Mouse (Mus musculus): ENCODE measurements around the gene Gid8. TPM values are rescaled to one million over a fixed set of nuclear protein-coding genes. Genes with fewer than 3 reads are reported as not detected.
"Not testable (repeated sequence)": the region's sequence is repeated elsewhere in the genome, so short reads cannot be mapped to it uniquely, and the experiment has no call there.

Gid8 gene
- total RNA-seq, 2 experiments from 2014 or later: 62.9 to 64.3 TPM

- intact Hi-C loops (cut with DNase I): loop anchor here (10.0 kb wide), 1 partner anchor 441 kb away; no protein-coding TSS in a partner anchor
- DNase-seq (ENCODE audit: low spot score): no peak
Observed at GRCm38 (mm10) chr2:180705975-180706374, 3.9 kb upstream of the Gid8 start.

DNA sequence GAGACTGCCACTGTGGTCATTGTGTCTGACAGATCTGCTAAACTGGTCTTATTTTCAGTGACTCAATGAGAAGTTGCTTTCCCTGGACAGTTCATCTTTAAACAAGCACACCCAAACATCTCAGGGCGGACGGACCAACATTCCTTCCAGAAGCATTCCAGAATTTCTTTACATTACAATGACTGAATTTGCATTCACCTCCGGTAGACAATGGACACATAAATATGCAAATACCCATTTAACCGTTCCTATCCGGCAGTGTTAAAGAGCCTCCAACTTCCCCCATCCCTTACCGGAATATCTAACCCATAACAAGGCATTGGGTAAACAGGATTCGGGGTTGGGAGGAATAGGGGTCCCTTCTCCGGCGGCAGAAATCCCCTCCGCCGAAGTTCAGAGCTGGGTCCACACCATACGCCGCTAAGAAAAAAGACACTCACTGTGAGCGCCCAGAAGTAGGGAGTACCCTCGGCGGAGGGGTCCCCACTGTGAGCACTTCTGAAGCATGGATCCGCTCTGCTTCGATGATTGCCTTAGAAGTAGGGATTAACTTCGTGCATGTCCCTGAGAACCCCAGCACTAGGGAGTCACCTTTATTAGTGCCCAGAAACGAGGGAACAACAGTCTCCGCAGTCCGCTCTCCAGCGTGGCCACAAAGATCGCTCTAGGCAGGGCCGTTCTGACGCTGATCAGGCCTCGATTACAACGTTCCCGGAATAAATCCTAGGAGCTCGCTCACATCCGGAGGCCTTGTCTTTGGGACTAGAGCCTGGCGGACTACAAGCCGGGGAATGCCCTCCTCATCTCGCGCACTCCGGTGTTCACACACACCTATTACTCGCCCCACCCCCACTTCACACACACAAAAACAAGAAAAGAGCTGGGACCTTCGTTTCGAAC is 644 bp upstream of the Gid8 start:
- no peak for DNase-seq (ENCODE audit: low spot score)
- intact Hi-C loops (cut with DNase I): loop anchor here (10.0 kb wide), 1 partner anchor 444 kb away; no protein-coding TSS in a partner anchor

DNA sequence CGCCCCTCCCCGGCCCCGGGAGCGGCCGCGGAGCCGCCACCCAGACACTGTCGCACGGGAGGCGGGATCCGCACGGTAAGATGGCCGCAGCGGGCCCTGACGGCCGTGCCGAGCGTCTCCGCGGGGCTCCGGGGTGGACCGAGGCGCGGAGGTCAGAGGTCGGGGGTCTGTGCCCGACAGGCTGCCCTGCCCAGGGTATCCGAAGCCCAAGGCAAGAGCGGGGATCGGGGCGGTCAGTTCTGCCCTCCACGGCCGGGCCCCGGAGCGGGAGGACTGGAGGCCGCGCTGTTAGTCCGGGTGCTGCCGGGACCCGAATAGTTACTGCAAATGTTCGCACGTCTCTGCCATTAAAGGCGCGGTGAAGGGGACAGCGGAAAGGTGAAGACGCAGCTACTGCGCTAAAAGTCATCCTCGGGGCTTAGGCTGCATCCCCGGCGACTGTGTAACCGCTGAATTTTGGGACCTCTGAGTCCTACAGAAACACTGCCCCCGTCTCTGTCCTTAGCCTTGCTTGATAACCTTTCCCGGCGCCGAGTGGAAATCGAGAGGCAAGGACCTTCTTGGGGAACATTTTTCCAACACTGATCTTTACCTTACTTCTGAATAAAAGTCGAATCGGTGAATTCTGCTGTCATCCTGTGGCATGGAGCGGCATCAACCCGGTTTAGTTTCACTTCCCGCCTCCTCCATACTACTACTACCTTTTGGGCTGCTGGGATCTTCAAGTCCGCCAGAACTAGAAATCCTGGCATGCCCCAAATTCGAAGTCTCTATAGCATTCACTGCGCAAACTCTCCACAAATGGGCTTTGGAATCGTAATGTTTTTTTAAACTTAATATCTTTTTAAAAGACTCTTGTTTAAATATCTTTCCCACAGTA is 599 bp downstream of the Gid8 start:
- no peak for DNase-seq (ENCODE audit: low spot score)
- intact Hi-C loops (cut with DNase I): loop anchor here (5.0 to 10.0 kb wide), 2 partner anchors 33 to 1124 kb away; partner anchors contain the start of gene Pcmtd2

DNA sequence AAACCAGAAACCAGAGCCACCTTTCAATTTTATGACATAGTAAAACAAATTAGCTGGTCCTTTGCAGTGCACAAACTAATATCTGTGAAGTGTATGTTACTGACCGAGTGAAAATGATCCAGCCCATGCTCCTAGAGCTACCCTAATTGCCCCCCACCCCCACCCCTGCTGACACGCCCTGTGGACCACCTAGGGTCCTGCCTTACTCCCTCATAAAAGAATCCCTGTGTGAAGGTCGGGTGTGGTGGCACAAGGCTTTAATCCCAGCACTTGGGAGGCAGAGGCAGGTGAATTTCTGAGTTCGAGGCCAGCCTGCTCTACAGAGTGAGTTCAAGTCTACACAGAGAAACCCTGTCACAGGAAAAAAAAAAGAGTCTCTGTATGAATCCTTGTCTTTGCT is 1.6 kb downstream of the Gid8 start:
- DNase-seq (ENCODE audit: low spot score): no peak
- intact Hi-C loops (cut with DNase I): loop anchor here (5.0 to 10.0 kb wide), 2 partner anchors 34 to 1123 kb away; partner anchors contain the start of gene Pcmtd2

GRCm38 (mm10) chr2:180712037-180712689 is 2.2 kb downstream of the Gid8 start:
- intact Hi-C loops (cut with DNase I): loop anchor here (5.0 to 10.0 kb wide), 2 partner anchors 35 to 1123 kb away; partner anchors contain the start of gene Pcmtd2
- DNase-seq (ENCODE audit: low spot score): no peak

GRCm38 (mm10) chr2:180722748-180723147 is 12.8 kb downstream of the Gid8 start:
- intact Hi-C loops (cut with DNase I); DNase-seq (ENCODE audit: low spot score): not testable (repeated sequence)

GRCm38 (mm10) chr2:180723865-180724264 is 13.9 kb downstream of the Gid8 start:
- no peak for DNase-seq (ENCODE audit: low spot score)

DNA sequence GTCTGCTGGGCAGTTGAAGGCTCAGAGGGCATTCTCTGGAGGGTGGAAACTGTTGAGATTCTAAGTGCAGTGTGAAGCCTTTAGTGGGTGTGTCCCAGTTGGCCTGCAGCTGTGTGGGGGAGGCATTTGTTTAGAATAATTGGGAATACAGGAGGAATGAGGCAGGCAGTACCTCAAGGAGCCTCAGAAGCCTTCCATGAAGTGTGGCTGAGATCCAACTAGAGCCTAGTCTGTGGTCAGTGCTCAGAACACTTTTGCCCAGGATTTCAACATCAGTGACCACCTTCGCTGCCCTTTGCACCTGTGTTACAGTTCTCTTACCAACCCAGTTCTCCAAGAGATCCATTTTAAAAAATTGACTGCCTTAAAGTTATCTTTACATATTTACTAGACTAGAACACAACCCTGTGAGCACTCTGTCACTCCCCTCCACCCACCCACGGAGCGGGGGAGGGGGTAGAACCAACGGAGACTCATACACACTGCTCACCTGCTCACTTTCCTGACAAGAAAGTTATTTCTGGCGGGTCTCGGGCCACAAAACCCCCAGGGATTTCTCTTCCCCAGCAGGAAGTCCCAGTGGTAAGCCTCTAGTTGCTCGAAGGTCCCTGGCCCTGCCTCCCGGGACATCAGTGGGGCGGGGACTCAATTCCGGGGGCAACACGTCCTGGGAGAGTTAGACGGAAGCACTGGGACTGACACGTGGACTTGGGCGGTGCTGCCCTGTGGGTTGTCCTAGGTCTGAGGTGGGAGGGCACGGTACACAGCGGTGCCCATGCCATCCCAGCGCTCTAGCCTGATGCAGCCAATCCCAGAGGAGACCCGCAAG is 14.9 kb downstream of the Gid8 start, which contains the start of gene Slc17a9:
TSS of gene Slc17a9 (plus strand) at position 679 of the 829 bp plus-strand sequence.
- intact Hi-C loops (cut with DNase I): no loop called here
- DNase-seq (ENCODE audit: low spot score): peak; percentile 49

More at GRCm38 (mm10) chr2:180723865-180724264, 13.9 kb downstream of the Gid8 start:
- intact Hi-C loops (cut with DNase I): no loop called here

GRCm38 (mm10) chr2:180725414-180725778 is 15.5 kb downstream of the Gid8 start:
- no peak for DNase-seq (ENCODE audit: low spot score)
- intact Hi-C loops (cut with DNase I): no loop called here

DNA sequence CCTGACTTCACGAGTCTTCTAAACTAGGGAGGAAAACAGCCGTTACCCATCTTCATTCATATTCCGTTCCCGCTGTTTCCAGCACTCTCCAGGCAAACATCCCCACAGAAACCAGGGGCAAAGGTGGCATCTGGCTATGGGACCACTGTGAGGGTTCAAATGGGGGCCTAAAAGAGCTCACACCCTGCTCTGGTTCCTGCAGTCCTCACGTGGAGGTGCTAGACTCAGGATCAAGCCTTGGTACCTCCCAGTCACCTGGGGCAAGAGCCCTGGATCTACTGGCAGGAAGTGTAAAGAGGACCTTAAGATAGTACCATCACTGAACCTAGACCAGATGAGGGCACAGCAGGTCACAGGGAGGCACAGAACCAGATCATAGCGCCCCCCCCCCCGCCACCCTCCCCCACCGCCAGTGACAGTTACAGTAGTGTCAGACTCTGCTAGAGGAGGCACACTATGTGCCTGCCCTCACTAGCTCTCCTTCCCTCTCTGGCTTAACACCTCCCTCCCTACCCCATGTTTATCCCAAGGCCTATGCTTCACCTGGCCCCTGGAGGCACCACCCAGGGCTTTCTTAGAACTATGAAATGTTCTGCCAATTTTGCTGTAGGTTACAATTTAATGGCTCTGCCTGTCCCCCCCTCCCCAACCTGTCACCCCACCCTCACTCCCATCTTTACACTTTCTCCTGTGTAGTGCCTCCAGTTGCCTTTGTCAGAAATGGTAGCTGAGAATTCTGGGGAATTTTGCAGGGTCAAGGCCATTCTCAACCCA is 16.1 kb downstream of the Gid8 start:
- intact Hi-C loops (cut with DNase I): no loop called here
- no peak for DNase-seq (ENCODE audit: low spot score)

DNA sequence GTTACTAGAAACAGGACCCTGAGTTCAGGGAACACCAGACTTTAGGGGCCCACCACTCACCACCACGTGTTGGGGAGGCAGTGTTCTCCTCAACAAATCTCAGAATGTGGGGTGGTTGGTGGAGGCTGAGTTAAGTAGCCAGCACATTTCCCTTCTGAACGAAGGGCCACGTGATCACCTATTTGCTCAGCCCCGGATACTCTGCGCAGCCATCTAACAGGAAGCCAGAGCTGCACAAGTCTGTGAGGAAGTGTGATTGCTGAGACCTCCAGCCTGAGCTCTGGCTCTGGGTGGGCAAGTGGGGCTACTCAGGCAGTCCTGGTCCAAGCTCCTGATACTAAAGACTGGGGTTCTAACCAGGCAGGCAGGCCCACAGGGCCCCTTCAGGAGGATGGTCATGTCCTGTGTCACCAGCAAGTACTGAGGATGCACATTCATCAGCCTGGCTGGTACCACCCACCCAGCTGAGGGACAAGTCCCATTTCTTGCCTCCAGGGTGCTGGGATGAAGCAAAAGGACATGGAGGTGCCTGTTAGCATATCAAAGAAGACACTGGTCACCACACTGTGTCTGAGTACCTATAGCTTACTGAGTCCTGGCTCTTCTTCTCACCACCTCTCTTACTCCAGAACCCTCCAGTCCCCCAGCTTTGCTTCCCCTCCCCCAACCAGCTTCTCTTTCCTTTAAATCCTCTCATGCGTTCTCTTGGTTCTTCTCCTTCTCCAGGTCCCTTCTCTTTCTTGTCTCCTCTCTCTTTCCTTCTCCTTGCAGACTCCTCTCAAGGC is 16.9 kb downstream of the Gid8 start:
- no peak for DNase-seq (ENCODE audit: low spot score)
- intact Hi-C loops (cut with DNase I): no loop called here

- intact Hi-C loops (cut with DNase I): no loop called here
- no peak for DNase-seq (ENCODE audit: low spot score)
Observed at GRCm38 (mm10) chr2:180727613-180728021, 17.7 kb downstream of the Gid8 start.

GRCm38 (mm10) chr2:180731036-180731435 is 21.1 kb downstream of the Gid8 start:
- intact Hi-C loops (cut with DNase I): no loop called here
- DNase-seq (ENCODE audit: low spot score): no peak

GRCm38 (mm10) chr2:180731984-180732383 is 22.1 kb downstream of the Gid8 start:
- intact Hi-C loops (cut with DNase I): no loop called here
- no peak for DNase-seq (ENCODE audit: low spot score)

DNA sequence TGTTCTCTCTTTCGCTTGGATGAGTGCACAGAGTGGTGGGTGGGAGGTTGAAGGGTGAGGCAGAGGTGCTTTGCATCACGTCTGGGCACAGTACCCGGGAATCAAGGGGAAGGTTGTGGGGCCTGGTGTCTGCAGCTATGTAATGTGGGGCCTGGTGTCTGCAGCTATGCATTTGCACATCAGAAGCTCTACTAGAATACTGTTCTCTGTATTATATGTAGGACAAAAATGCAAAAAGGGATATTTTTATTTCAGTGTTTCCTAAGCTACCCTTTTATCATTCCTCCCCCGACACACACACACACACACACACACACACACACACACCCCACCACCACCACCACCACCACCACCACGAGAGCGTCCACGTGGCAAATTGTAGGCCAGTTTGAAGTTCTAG is 25.3 kb downstream of the Gid8 start:
- DNase-seq (ENCODE audit: low spot score): no peak
- intact Hi-C loops (cut with DNase I): no loop called here

- intact Hi-C loops (cut with DNase I): no loop called here
- no peak for DNase-seq (ENCODE audit: low spot score)
Observed at GRCm38 (mm10) chr2:180737984-180738383, 28.1 kb downstream of the Gid8 start.

- intact Hi-C loops (cut with DNase I): no loop called here
- DNase-seq (ENCODE audit: low spot score): no peak
Observed at GRCm38 (mm10) chr2:180740349-180740748, 30.4 kb downstream of the Gid8 start.
